In genomic region chr11:100536466-100536865, GRCm38 (mm10) we compare ENCODE assay signal across 27 mouse cellular contexts. TPM values are rescaled to one million over a fixed set of nuclear protein-coding genes. Genes with fewer than 3 reads are reported as not detected.
A peak's percentile ranks its signal among the peaks of the same experiment; 100 is the strongest.
DNase-seq lines count a peak whose midpoint lies in the region; ATAC-seq and TF ChIP-seq lines count a peak whose summit lies in the region.
"Had no signal": no experiment of that assay in that cellular context is flagged by ENCODE, and none has a peak within 500 bp of the region (broad histone marks: within the 10 kb centered on the region; RNA-seq: fewer than 3 reads in every experiment).

No protein-coding gene starts in this region.

- H3K4me2 ChIP-seq in midbrain, embryonic 11.5 days = no peak overlapping the region
- no peak overlapping the region for H3K4me2 ChIP-seq in midbrain, embryonic 14.5 days (ENCODE audit: low read length)
- H3K4me2 ChIP-seq in stomach, postnatal 0 days (replicated peaks; ENCODE audit: low read depth) = no peak overlapping the region
- H3K4me2 ChIP-seq in lung, postnatal 0 days (replicated peaks; ENCODE audit: low read depth, low read length) = no peak overlapping the region
- H3K4me2 ChIP-seq: embryonic facial prominence, embryonic 13.5 days; forebrain, embryonic 12.5 days; forebrain, embryonic 15.5 days; heart, embryonic 11.5 days; hindbrain, embryonic 12.5 days; hindbrain, embryonic 15.5 days had no signal

- no peaks in the 10 kb centered on the region for H3K79me2 ChIP-seq in MEL (ENCODE audit: control insufficient read depth, insufficient read depth, low read length, poor library complexity)

- no peak overlapping the region for H3K4me3 ChIP-seq in midbrain, embryonic 11.5 days (ENCODE audit: low read depth, low read length)
- H3K4me3 ChIP-seq in midbrain, embryonic 14.5 days (replicated peaks; ENCODE audit: low read depth, low read length) = no peak overlapping the region
- no peak overlapping the region for H3K4me3 ChIP-seq in MEL (ENCODE audit: control insufficient read depth in 1 of 2, insufficient read depth in 1 of 2, low read depth in 2 of 2, low read length in 2 of 2)
- no peak overlapping the region for H3K4me3 ChIP-seq in stomach, postnatal 0 days (ENCODE audit: low read depth, low read length)
- H3K4me3 ChIP-seq in lung, postnatal 0 days (ENCODE audit: low read depth, low read length) = no peak overlapping the region
- H3K4me3 ChIP-seq: embryonic facial prominence, embryonic 10.5 days; embryonic facial prominence, embryonic 13.5 days; erythroblast, embryonic 14.5 days; forebrain, embryonic 12.5 days; forebrain, embryonic 15.5 days; hindbrain, embryonic 12.5 days; hindbrain, embryonic 15.5 days had no signal

- no peak for TF ChIP-seq CTCF in MEL (IDR thresholded peaks at IDR 0.05 in 2 of 3, conservative IDR thresholded peaks at IDR 0.05 in 1 of 3; ENCODE audit: control insufficient read depth in 1 of 3, insufficient read depth in 1 of 3, low read depth in 2 of 3, low read length in 3 of 3, poor library complexity in 1 of 3, severe bottlenecking in 1 of 3)
- no peak for TF ChIP-seq CTCF in stomach, postnatal 0 days (IDR thresholded peaks at IDR 0.05; ENCODE audit: low read depth)
- TF ChIP-seq CTCF in lung, postnatal 0 days (IDR thresholded peaks at IDR 0.05) = no peak

- H3K36me3 ChIP-seq in midbrain, embryonic 11.5 days (ENCODE audit: control insufficient read depth, insufficient read depth, low read length) = no peaks in the 10 kb centered on the region
- no peaks in the 10 kb centered on the region for H3K36me3 ChIP-seq in midbrain, embryonic 14.5 days (ENCODE audit: control insufficient read depth, insufficient read depth, low read length)
- no peaks in the 10 kb centered on the region; a peak in 1 of 4 replicates for H3K36me3 ChIP-seq in MEL (ENCODE audit: control insufficient read depth in 1 of 2, insufficient read depth in 2 of 2, low read length in 2 of 2)
- no peaks in the 10 kb centered on the region for H3K36me3 ChIP-seq in stomach, postnatal 0 days (ENCODE audit: control insufficient read depth, insufficient read depth, low read length)
- H3K36me3 ChIP-seq in lung, postnatal 0 days (ENCODE audit: insufficient read depth, low read length) = no peaks in the 10 kb centered on the region
- H3K36me3 ChIP-seq: embryonic facial prominence, embryonic 10.5 days; embryonic facial prominence, embryonic 13.5 days; forebrain, embryonic 12.5 days; forebrain, embryonic 15.5 days; G1E; hindbrain, embryonic 12.5 days; hindbrain, embryonic 15.5 days had no signal

- DNase-seq in midbrain, embryonic 11.5 days (ENCODE audit: low spot score, missing footprints) = peak; percentile 66
- DNase-seq in midbrain, embryonic 14.5 days = no peak
- peak; percentile 71 for DNase-seq in MEL (ENCODE audit: low read depth, low spot score)
- no peak for DNase-seq in stomach, postnatal 0 days (ENCODE audit: low spot score)
- DNase-seq in lung, postnatal 0 days (ENCODE audit: low spot score) = no peak
- DNase-seq: adrenal gland, adult 2 months; adrenal gland, postnatal 14 days; B cell, adult 2 months; cerebellum, adult 11 months; cerebellum, adult 2 months; cerebellum, adult 9-11 months; cerebellum, postnatal 25 days; embryo, embryonic 11 days; gastrocnemius, postnatal 10 days; gastrocnemius, postnatal 36 days; heart, adult 11 months had no signal

- no peaks in the 10 kb centered on the region for H3K9me3 ChIP-seq in midbrain, embryonic 11.5 days (ENCODE audit: control insufficient read depth, low read length)
- H3K9me3 ChIP-seq in midbrain, embryonic 14.5 days (ENCODE audit: control insufficient read depth, low read length) = no peaks in the 10 kb centered on the region
- no peaks in the 10 kb centered on the region for H3K9me3 ChIP-seq in MEL (replicated peaks; ENCODE audit: insufficient read depth, low read length)
- no peaks in the 10 kb centered on the region for H3K9me3 ChIP-seq in stomach, postnatal 0 days (ENCODE audit: control insufficient read depth, low read length)
- no peaks in the 10 kb centered on the region for H3K9me3 ChIP-seq in lung, postnatal 0 days (ENCODE audit: low read length)
- H3K9me3 ChIP-seq: embryonic facial prominence, embryonic 10.5 days; embryonic facial prominence, embryonic 13.5 days; forebrain, embryonic 12.5 days; forebrain, embryonic 15.5 days; hindbrain, embryonic 12.5 days; hindbrain, embryonic 15.5 days had no signal

- H3K9ac ChIP-seq in midbrain, embryonic 11.5 days (ENCODE audit: low read length) = no peak overlapping the region
- no peak overlapping the region for H3K9ac ChIP-seq in midbrain, embryonic 14.5 days (replicated peaks; ENCODE audit: low read length)
- H3K9ac ChIP-seq in MEL (ENCODE audit: control insufficient read depth, low read depth, low read length, poor library complexity, severe bottlenecking) = no peak overlapping the region
- H3K9ac ChIP-seq in stomach, postnatal 0 days (ENCODE audit: low read length) = no peak overlapping the region
- no peak overlapping the region for H3K9ac ChIP-seq in lung, postnatal 0 days (replicated peaks; ENCODE audit: low read depth)
- H3K9ac ChIP-seq: embryonic facial prominence, embryonic 13.5 days; forebrain, embryonic 12.5 days; forebrain, embryonic 15.5 days; hindbrain, embryonic 12.5 days; hindbrain, embryonic 15.5 days had no signal

- TF ChIP-seq EP300 in MEL (IDR thresholded peaks at IDR 0.05; ENCODE audit: low read depth in 1 of 2, low read length in 2 of 2) = peak in 1 of 2 experiments; percentile 49; a peak in 1 of 4 replicates
- no peak for TF ChIP-seq EP300 in stomach, postnatal 0 days (optimal IDR thresholded peaks at IDR 0.05)
- TF ChIP-seq EP300 in lung, postnatal 0 days (IDR thresholded peaks at IDR 0.05) = no peak

- TF ChIP-seq POLR2A in MEL (IDR thresholded peaks at IDR 0.05; ENCODE audit: control insufficient read depth in 1 of 2, insufficient read depth in 1 of 2, low read depth in 1 of 2, low read length in 2 of 2, poor library complexity in 1 of 2) = no peak

- H3K27me3 ChIP-seq in midbrain, embryonic 11.5 days (ENCODE audit: control insufficient read depth, insufficient read depth, low read length) = no peaks in the 10 kb centered on the region
- no peaks in the 10 kb centered on the region for H3K27me3 ChIP-seq in midbrain, embryonic 14.5 days (ENCODE audit: control insufficient read depth, insufficient read depth, low read length)
- no peaks in the 10 kb centered on the region for H3K27me3 ChIP-seq in MEL (ENCODE audit: control insufficient read depth in 1 of 2, insufficient read depth in 2 of 2, low read length in 2 of 2)
- no peaks in the 10 kb centered on the region for H3K27me3 ChIP-seq in stomach, postnatal 0 days (ENCODE audit: control insufficient read depth, insufficient read depth, low read length)
- no peaks in the 10 kb centered on the region for H3K27me3 ChIP-seq in lung, postnatal 0 days (replicated peaks; ENCODE audit: insufficient read depth, low read length)
- H3K27me3 ChIP-seq: embryonic facial prominence, embryonic 13.5 days; forebrain, embryonic 15.5 days; hindbrain, embryonic 12.5 days; hindbrain, embryonic 15.5 days had no signal

- H3K27ac ChIP-seq in midbrain, embryonic 11.5 days (ENCODE audit: low read depth, low read length) = no peak overlapping the region
- no peak overlapping the region for H3K27ac ChIP-seq in midbrain, embryonic 14.5 days (replicated peaks; ENCODE audit: low read depth, low read length)
- no peak overlapping the region for H3K27ac ChIP-seq in MEL (ENCODE audit: control insufficient read depth, low read depth, low read length)
- no peak overlapping the region for H3K27ac ChIP-seq in stomach, postnatal 0 days (replicated peaks)
- no peak overlapping the region for H3K27ac ChIP-seq in lung, postnatal 0 days (ENCODE audit: low read length)
- H3K27ac ChIP-seq: embryonic facial prominence, embryonic 10.5 days; embryonic facial prominence, embryonic 13.5 days; forebrain, embryonic 12.5 days; forebrain, embryonic 15.5 days; hindbrain, embryonic 12.5 days; hindbrain, embryonic 15.5 days had no signal

- ATAC-seq in midbrain, embryonic 11.5 days (ENCODE audit: low FRiP score) = no peak
- no peak for ATAC-seq in midbrain, embryonic 14.5 days (ENCODE audit: low FRiP score, low TSS enrichment)
- ATAC-seq in stomach, postnatal 0 days (ENCODE audit: low FRiP score, low TSS enrichment) = peak; percentile 72
- ATAC-seq in granulocyte monocyte progenitor cell, adult 5-6 weeks (replicated peaks; ENCODE audit: poor library complexity, severe bottlenecking) = no peak
- ATAC-seq in lung, postnatal 0 days = no peak
- ATAC-seq: forebrain, embryonic 15.5 days had no signal

- no peak for TF ChIP-seq RAD21 in MEL (IDR thresholded peaks at IDR 0.05; ENCODE audit: low read depth, low read length)

- no peaks in the 10 kb centered on the region for H3K4me1 ChIP-seq in midbrain, embryonic 11.5 days (ENCODE audit: control insufficient read depth, insufficient read depth, low read length)
- H3K4me1 ChIP-seq in midbrain, embryonic 14.5 days (ENCODE audit: control insufficient read depth, insufficient read depth, low read length) = no peaks in the 10 kb centered on the region
- H3K4me1 ChIP-seq in MEL (ENCODE audit: control insufficient read depth in 1 of 2, insufficient read depth in 2 of 2, low read length in 2 of 2) = 0 out of 4 replicates have a peak, but pooled peaks cover 0 to 3% of the 10 kb centered on the region in 2 experiments
- no peaks in the 10 kb centered on the region for H3K4me1 ChIP-seq in stomach, postnatal 0 days (replicated peaks; ENCODE audit: control insufficient read depth, insufficient read depth)
- no peaks in the 10 kb centered on the region for H3K4me1 ChIP-seq in lung, postnatal 0 days (ENCODE audit: insufficient read depth, low read depth, low read length)
- H3K4me1 ChIP-seq: embryonic facial prominence, embryonic 10.5 days; embryonic facial prominence, embryonic 13.5 days; forebrain, embryonic 12.5 days; forebrain, embryonic 15.5 days; hindbrain, embryonic 12.5 days; hindbrain, embryonic 15.5 days had no signal

RNA-seq across cellular contexts. Expression of gene Acly, which starts 8.7 kb away (rescaled TPM):
- polyA plus RNA-seq in midbrain, embryonic 11.5 days (2014; fragmentation: Nextera tagmentation; extraction: Ambion mirVana) = 298 and 314 TPM in 2 replicates
- polyA plus RNA-seq in midbrain, embryonic 14.5 days (2014; fragmentation: Nextera tagmentation; extraction: Ambion mirVana) = 161 and 219 TPM in 2 replicates
- 220 and 234 TPM in 2 replicates for total RNA-seq in MEL (2012; rRNA removed)
- 100 to 1,000 TPM in 1 of 2 experiments, not detected in 1; 167 TPM for polyA plus RNA-seq in MEL (2012; ENCODE audit: insufficient read depth in 1 of 2, insufficient read length in 2 of 2, low read depth in 1 of 2, low replicate concordance in 2 of 2, missing spikeins in 1 of 2)
- 70.3 and 70.6 TPM in 2 replicates for polyA plus RNA-seq in stomach, postnatal 0 days (2015; fragmentation: Nextera tagmentation; extraction: Ambion mirVana)
- total RNA-seq in granulocyte monocyte progenitor cell, adult 5-6 weeks (2014; fragmentation: Nextera tagmentation) = 93.5 and 98.0 TPM in 2 replicates
- 101 and 107 TPM in 2 replicates for total RNA-seq in granulocyte monocyte progenitor cell, adult 5-6 weeks (2017)
- 85.7 and 92.9 TPM in 2 replicates for polyA plus RNA-seq in lung, postnatal 0 days (2015; fragmentation: Nextera tagmentation; extraction: Ambion mirVana)

RNA-seq across cellular contexts. Expression of gene Ttc25, which starts 8.9 kb away (rescaled TPM):
- 1.4 and 1.8 TPM in 2 replicates for polyA plus RNA-seq in midbrain, embryonic 11.5 days (2014; fragmentation: Nextera tagmentation; extraction: Ambion mirVana)
- polyA plus RNA-seq in midbrain, embryonic 14.5 days (2014; fragmentation: Nextera tagmentation; extraction: Ambion mirVana) = 1.9 and 2.5 TPM in 2 replicates
- 0.23 and 0.46 TPM in 2 replicates for total RNA-seq in MEL (2012; rRNA removed)
- polyA plus RNA-seq in MEL (2012; ENCODE audit: insufficient read depth in 1 of 2, insufficient read length in 2 of 2, low read depth in 1 of 2, low replicate concordance in 2 of 2, missing spikeins in 1 of 2) = under 1 TPM in 1 of 2 experiments, not detected in 1; 0.92 TPM
- polyA plus RNA-seq in stomach, postnatal 0 days (2015; fragmentation: Nextera tagmentation; extraction: Ambion mirVana) = 0.17 and 0.33 TPM in 2 replicates
- total RNA-seq in granulocyte monocyte progenitor cell, adult 5-6 weeks (2014; fragmentation: Nextera tagmentation) = 3.7 TPM in 1 of 2 replicates, not detected in the other
- total RNA-seq in granulocyte monocyte progenitor cell, adult 5-6 weeks (2017) = 0.31 TPM in 1 of 2 replicates, not detected in the other
- 3.5 and 4.9 TPM in 2 replicates for polyA plus RNA-seq in lung, postnatal 0 days (2015; fragmentation: Nextera tagmentation; extraction: Ambion mirVana)
- total RNA-seq: hematopoietic stem cell, adult 5-6 weeks had no signal
- polyA plus RNA-seq: erythroblast, embryonic 14.5 days had no signal

RNA-seq across cellular contexts. Expression of gene Cnp, which starts 38.2 kb away (rescaled TPM):
- 15.7 and 16.9 TPM in 2 replicates for polyA plus RNA-seq in midbrain, embryonic 11.5 days (2014; fragmentation: Nextera tagmentation; extraction: Ambion mirVana)
- polyA plus RNA-seq in midbrain, embryonic 14.5 days (2014; fragmentation: Nextera tagmentation; extraction: Ambion mirVana) = 24.8 and 28.7 TPM in 2 replicates
- 19.0 and 20.1 TPM in 2 replicates for total RNA-seq in MEL (2012; rRNA removed)
- 10 to 100 TPM in 1 of 2 experiments, not detected in 1; 20.8 TPM for polyA plus RNA-seq in MEL (2012; ENCODE audit: insufficient read depth in 1 of 2, insufficient read length in 2 of 2, low read depth in 1 of 2, low replicate concordance in 2 of 2, missing spikeins in 1 of 2)
- polyA plus RNA-seq in stomach, postnatal 0 days (2015; fragmentation: Nextera tagmentation; extraction: Ambion mirVana) = 23.5 and 25.7 TPM in 2 replicates
- 27.9 and 31.0 TPM in 2 replicates for total RNA-seq in granulocyte monocyte progenitor cell, adult 5-6 weeks (2014; fragmentation: Nextera tagmentation)
- 16.2 and 20.9 TPM in 2 replicates for total RNA-seq in granulocyte monocyte progenitor cell, adult 5-6 weeks (2017)
- 31.4 and 33.8 TPM in 2 replicates for polyA plus RNA-seq in lung, postnatal 0 days (2015; fragmentation: Nextera tagmentation; extraction: Ambion mirVana)

Comparison
In these comparisons a context has a peak if more than half of its experiments do, and no peak if none do; other contexts are left out.
1. DNase-seq: peak in midbrain, embryonic 11.5 days (single experiment) and MEL (single experiment); none in midbrain, embryonic 14.5 days (single experiment), stomach, postnatal 0 days (single experiment) and lung, postnatal 0 days (single experiment).